Mouse (Mus musculus) megakaryocyte progenitor cell, adult 5-6 weeks (primary cell): ENCODE data around the gene Tecr. TPM values are rescaled to one million over a fixed set of nuclear protein-coding genes. Genes with fewer than 3 reads are reported as not detected.
"Not testable (repeated sequence)": the region's sequence is repeated elsewhere in the genome, so short reads cannot be mapped to it uniquely, and the experiment has no call there.

Experiments used
- ATAC-seq: replicated peaks from 2 replicates; pipeline ENCODE4 v1.8.0; 2016; ENCODE audit warnings: mild to moderate bottlenecking, moderate TSS enrichment, inconsistent platforms; ENCODE audit not compliant: poor library complexity
- total RNA-seq, 2 experiments: library from RNA; stranded (forward) in 1 of 2; stranded (reverse) in 1 of 2; fragments of 157-497, 149-512 nt in 1 of 2; fragments of 200-1000 nt in 1 of 2; gene quantifications; 2 replicates each; pipeline versions ENCODE4 v1.2.3 to v1.2.4; 2015 to 2017

Tecr gene
- total RNA-seq, 2 experiments from 2014 or later: 324 to 424 TPM

GRCm38 (mm10) chr8:83584771-83585170 lies 23.0 kb downstream of the Tecr start:
- ATAC-seq: no peak

GRCm38 (mm10) chr8:83583236-83583635 lies 24.5 kb downstream of the Tecr start:
- ATAC-seq: no peak

- ATAC-seq: no peak
These were observed 25.5 kb downstream of the Tecr start for GRCm38 (mm10) chr8:83582226-83582625.

- no peak for ATAC-seq
These were observed 26.9 kb downstream of the Tecr start for GRCm38 (mm10) chr8:83580826-83581225.

- no peak for ATAC-seq
These were observed 28.1 kb downstream of the Tecr start for GRCm38 (mm10) chr8:83579676-83580075.

- no peak for ATAC-seq
These were observed 29.4 kb downstream of the Tecr start for GRCm38 (mm10) chr8:83578131-83579055.

GRCm38 (mm10) chr8:83577384-83577791 lies 30.4 kb downstream of the Tecr start:
- peak; percentile 33 for ATAC-seq

- no peak for ATAC-seq
These were observed 30.9 kb downstream of the Tecr start for GRCm38 (mm10) chr8:83576921-83577320.

- no peak for ATAC-seq
These were observed 31.3 kb downstream of the Tecr start for GRCm38 (mm10) chr8:83576516-83576895.

GRCm38 (mm10) chr8:83575561-83576515 lies 31.9 kb downstream of the Tecr start:
- ATAC-seq: no peak

GRCm38 (mm10) chr8:83574631-83575315 lies 33.0 kb downstream of the Tecr start:
- ATAC-seq: no peak

GRCm38 (mm10) chr8:83573140-83573875 lies 34.5 kb downstream of the Tecr start:
- peak; percentile 74 for ATAC-seq

GRCm38 (mm10) chr8:83572246-83572812 lies 35.4 kb downstream of the Tecr start:
- peak; percentile 52 for ATAC-seq

GRCm38 (mm10) chr8:83571791-83572190 lies 36.0 kb downstream of the Tecr start:
- no peak for ATAC-seq

GRCm38 (mm10) chr8:83571001-83571340 lies 36.8 kb downstream of the Tecr start:
- ATAC-seq: not testable (repeated sequence)

- no peak for ATAC-seq
These were observed 37.3 kb downstream of the Tecr start for GRCm38 (mm10) chr8:83570272-83571000.

GRCm38 (mm10) chr8:83569165-83569564 lies 38.6 kb downstream of the Tecr start:
- no peak for ATAC-seq

GRCm38 (mm10) chr8:83568755-83569154 lies 39.0 kb downstream of the Tecr start:
- no peak for ATAC-seq

GRCm38 (mm10) chr8:83568128-83568527 lies 39.6 kb downstream of the Tecr start:
- ATAC-seq: no peak
